Comparison of ENCODE assay signal across 20 mouse cellular contexts in the genomic region with DNA sequence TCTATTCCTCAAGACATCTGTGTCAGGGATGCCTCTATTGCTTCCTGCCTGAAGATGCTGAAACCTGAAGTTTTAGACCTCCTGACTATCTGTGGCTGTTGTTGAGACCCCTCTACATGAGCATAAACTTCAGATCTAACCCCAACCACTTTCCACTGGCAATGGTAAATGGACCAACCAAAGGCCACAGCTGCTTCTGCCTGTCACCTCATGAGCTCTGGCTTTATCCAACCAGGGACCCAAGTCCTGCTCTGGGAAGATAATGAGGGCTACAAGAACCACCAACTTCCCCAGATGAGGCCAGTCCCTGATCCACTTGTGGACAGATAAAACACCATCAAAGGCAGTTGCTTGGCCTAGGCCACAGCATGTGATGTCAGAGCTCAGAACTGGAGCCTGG. TPM values are rescaled to one million over a fixed set of nuclear protein-coding genes. Genes with fewer than 3 reads are reported as not detected.
"Had no signal": no experiment of that assay in that cellular context is flagged by ENCODE, and none has a peak within 500 bp of the region (broad histone marks: within the 10 kb centered on the region; RNA-seq: fewer than 3 reads in every experiment).

No protein-coding gene starts in this region.

- DNase-seq: kidney, postnatal 10 days; kidney, postnatal 4 days; liver; liver, embryonic 13.5 days; liver, postnatal 0 days; lung, postnatal 14 days; right cerebral cortex, postnatal 14 days; thymus, adult 2 months; thymus, postnatal 25 days had no signal

- H3K4me1 ChIP-seq: liver, embryonic 13.5 days had no signal

- H3K27ac ChIP-seq: layer of hippocampus, adult 2 months; limb, embryonic 12.5 days; liver, embryonic 13.5 days; lung, embryonic 15.5 days; macrophage; midbrain, embryonic 15.5 days; neural tube, embryonic 13.5 days; stomach, embryonic 15.5 days had no signal

- ATAC-seq: liver, postnatal 0 days; midbrain, embryonic 15.5 days had no signal

- H3K4me3 ChIP-seq: layer of hippocampus, adult 2 months; limb, embryonic 12.5 days; liver, embryonic 13.5 days; lung, embryonic 15.5 days; megakaryocyte, embryonic 14.5 days; midbrain, embryonic 15.5 days; neural tube, embryonic 13.5 days; stomach, embryonic 15.5 days had no signal

- H3K4me2 ChIP-seq: limb, embryonic 12.5 days; liver, embryonic 13.5 days; lung, embryonic 15.5 days; midbrain, embryonic 11.5 days; midbrain, embryonic 15.5 days; neural tube, embryonic 13.5 days; stomach, embryonic 15.5 days had no signal

- H3K9ac ChIP-seq: limb, embryonic 12.5 days; liver, embryonic 13.5 days; liver, postnatal 0 days; lung, embryonic 15.5 days; midbrain, embryonic 15.5 days; neural tube, embryonic 13.5 days; stomach, embryonic 15.5 days had no signal

- H3K9me3 ChIP-seq: liver, embryonic 13.5 days; lung, embryonic 15.5 days; megakaryocyte, embryonic 14.5 days; midbrain, embryonic 15.5 days; neural tube, embryonic 13.5 days; stomach, embryonic 15.5 days had no signal

- H3K36me3 ChIP-seq: limb, embryonic 12.5 days; liver, embryonic 13.5 days; lung, embryonic 15.5 days; midbrain, embryonic 15.5 days; neural tube, embryonic 13.5 days; stomach, embryonic 15.5 days had no signal

- H3K27me3 ChIP-seq: limb, embryonic 12.5 days; liver, embryonic 13.5 days; midbrain, embryonic 15.5 days; neural tube, embryonic 13.5 days; stomach, embryonic 15.5 days had no signal

RNA-seq across cellular contexts. Expression of a gene that starts 26.6 kb away (rescaled TPM):
- total RNA-seq: layer of hippocampus, adult 2 months; monocyte, adult 5-6 weeks had no signal
- polyA plus RNA-seq: limb, embryonic 12.5 days; liver, postnatal 0 days; lung, embryonic 15.5 days; macrophage; midbrain, embryonic 11.5 days; neural tube, embryonic 13.5 days; stomach, embryonic 15.5 days had no signal

RNA-seq across cellular contexts. Expression of a gene that starts 32.6 kb away (rescaled TPM):
- total RNA-seq: left cerebral cortex, postnatal 36 days; monocyte, adult 5-6 weeks had no signal
- polyA plus RNA-seq: macrophage; midbrain, embryonic 11.5 days had no signal
